Mouse (Mus musculus) heart, adult 2 months (tissue): ENCODE data around the gene Mybphl. TPM values are rescaled to one million over a fixed set of nuclear protein-coding genes. Genes with fewer than 3 reads are reported as not detected.

ENCODE experiments used
- DNase-seq, 2 experiments: peaks; one replicate each; pipeline ENCODE4 v3.0.0; 2021
- H3K27ac ChIP-seq: fragments of 200-600 bp; 2 replicates; pipeline ENCODE4 v1.8.1; 2022
- H3K27me3 ChIP-seq: fragments of 200-500 bp; 2 replicates; pipeline ENCODE4 v1.6.1; 2012; ENCODE audit warnings: mild to moderate bottlenecking, low read length, inconsistent platforms, mixed read lengths; ENCODE audit not compliant: control insufficient read depth, insufficient read depth
- H3K36me3 ChIP-seq: fragments of 200-500 bp; 2 replicates; pipeline ENCODE4 v1.6.1; 2012; ENCODE audit warnings: low read length, inconsistent platforms; ENCODE audit not compliant: control insufficient read depth, insufficient read depth
- H3K4me1 ChIP-seq: fragments of 200-500 bp; 2 replicates; pipeline ENCODE4 v1.6.1; 2011; ENCODE audit warnings: low read length; ENCODE audit not compliant: control insufficient read depth, insufficient read depth
- H3K4me3 ChIP-seq: fragments of 200-600 bp; 2 replicates; pipeline ENCODE4 v1.8.1; 2022
- H3K79me2 ChIP-seq: fragments of 200-500 bp; replicated peaks from 2 replicates; pipeline ENCODE4 v1.6.1; 2012; ENCODE audit warnings: mild to moderate bottlenecking, inconsistent platforms, low read length, moderate library complexity, mixed read lengths; ENCODE audit not compliant: control insufficient read depth, insufficient read depth
- H3K9ac ChIP-seq: fragments of 200-500 bp; 2 replicates; pipeline ENCODE4 v1.6.1; 2012; ENCODE audit warnings: low read depth, mild to moderate bottlenecking, control low read depth, inconsistent platforms, low read length, mixed read lengths
- CTCF ChIP-seq: fragments of 200-600 bp; IDR thresholded peaks from 2 replicates; pipeline ENCODE4 v1.8.1; 2022; ENCODE audit warnings: antibody characterized with exemption, mild to moderate bottlenecking, moderate library complexity
- EP300 ChIP-seq: fragments of 200-500 bp; IDR thresholded peaks from 2 replicates; pipeline ENCODE4 v1.6.1; 2011; ENCODE audit warnings: low read depth, low read length, control low read depth; ENCODE audit not compliant: insufficient read depth
- POLR2A ChIP-seq: fragments of 200-500 bp; IDR thresholded peaks from 2 replicates; pipeline ENCODE4 v1.6.1; 2011; ENCODE audit warnings: mild to moderate bottlenecking, low read depth, low read length, control low read depth; ENCODE audit not compliant: insufficient read depth
- WGBS: fragments of 180-500 bp; shearing (Covaris S2); methylation state at CpG from one replicate; pipeline ENCODE4 v1.1.7; 2018; 5-methylcytosine and 5-hydroxymethylcytosine counted together
- intact Hi-C: fragments of 180-260 bp; cut with DNase I; formaldehyde crosslinking; loops from one replicate; pipeline ENCODE4 v1.15.1; 2025
- polyA plus RNA-seq: library from polyadenylated mRNA; depleted of rRNA; stranded (reverse); fragments of >200 nt; gene quantifications from 2 replicates; pipeline ENCODE4 v1.2.3, GENCODE M21; 2012
- total RNA-seq, 2 experiments: library from RNA; stranded (reverse); gene quantifications; 2 replicates each; pipeline ENCODE4 v1.2.3; 2021

Mybphl gene
- total and polyA plus RNA-seq, 3 experiments = 35.8 to 304 (median 51.2) TPM

DNA sequence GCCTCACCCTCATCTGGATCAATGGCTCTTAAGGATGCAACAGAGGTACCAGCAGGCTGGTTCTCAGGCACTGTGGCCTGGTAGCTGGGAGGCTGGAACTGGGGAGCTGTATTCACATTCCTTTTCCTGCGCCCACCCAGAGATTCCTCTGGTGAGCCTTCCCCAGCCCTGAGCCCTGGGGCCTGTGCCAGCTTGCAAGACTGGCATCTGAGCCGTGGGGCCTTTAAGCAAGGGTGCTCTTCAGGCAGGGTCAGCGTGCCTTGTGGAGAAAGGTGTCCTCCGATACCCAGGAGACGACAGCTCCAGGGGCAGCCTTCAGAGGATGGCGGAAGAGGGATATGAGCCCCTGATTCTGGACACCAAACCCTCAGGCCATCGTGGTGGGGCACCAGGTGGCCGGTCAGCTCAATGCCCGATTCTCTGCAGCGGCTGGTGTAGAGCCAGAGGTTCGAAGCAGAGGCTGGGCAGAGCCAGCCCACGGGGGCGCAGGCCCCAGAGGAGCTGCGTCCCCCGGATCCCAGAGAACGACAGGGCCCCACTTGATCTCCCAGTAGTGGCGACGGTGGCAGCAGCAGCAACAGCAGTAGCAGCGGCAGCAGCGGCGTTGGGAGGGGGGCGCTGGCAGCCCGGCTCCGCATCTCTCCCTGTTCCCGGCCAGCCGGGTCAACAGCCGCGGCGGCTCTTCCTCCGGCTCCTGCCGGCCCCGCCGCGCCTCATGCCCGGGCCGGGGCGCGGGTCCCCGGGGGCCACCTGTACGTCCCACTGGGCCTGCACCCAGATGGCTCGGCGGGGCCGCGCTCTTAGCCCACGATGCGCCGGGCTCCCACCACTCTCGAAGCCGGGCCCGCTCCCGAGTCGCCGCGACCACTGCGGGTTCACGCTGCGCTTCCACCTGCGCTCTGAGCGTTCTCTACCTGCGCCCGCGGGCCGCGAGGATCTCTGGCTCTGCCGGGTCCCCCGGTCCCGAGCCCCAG lies 50.4 kb downstream of the Mybphl start, which contains the start of gene Celsr2:
TSS of gene Celsr2 (minus strand) at position 696 of the 974 bp plus-strand sequence.
- peak within 1 kb of the TSS; percentile 11; the same call in 1 of the 2 replicates for H3K27ac ChIP-seq
- no peaks in the 10 kb centered on the region for H3K4me1 ChIP-seq
- peak within 1 kb of the TSS; percentile 87 for H3K9ac ChIP-seq
- no peaks in the 10 kb centered on the region for H3K79me2 ChIP-seq
- intact Hi-C loops = loop anchor here (10.0 kb wide), 1 partner anchor 240 kb away; the partner anchor contains the start of gene Clcc1
- H3K4me3 ChIP-seq = peak within 1 kb of the TSS; percentile 62
- H3K27me3 ChIP-seq = no peaks in the 10 kb centered on the region
- H3K36me3 ChIP-seq = no peaks in the 10 kb centered on the region
- DNase-seq = peak; percentile 29 to 38
- no peak for TF ChIP-seq CTCF
- TF ChIP-seq EP300 = no peak
- TF ChIP-seq POLR2A = no peak
- WGBS = 9% methylated on average over 67 of the region's 67 CpGs

DNA sequence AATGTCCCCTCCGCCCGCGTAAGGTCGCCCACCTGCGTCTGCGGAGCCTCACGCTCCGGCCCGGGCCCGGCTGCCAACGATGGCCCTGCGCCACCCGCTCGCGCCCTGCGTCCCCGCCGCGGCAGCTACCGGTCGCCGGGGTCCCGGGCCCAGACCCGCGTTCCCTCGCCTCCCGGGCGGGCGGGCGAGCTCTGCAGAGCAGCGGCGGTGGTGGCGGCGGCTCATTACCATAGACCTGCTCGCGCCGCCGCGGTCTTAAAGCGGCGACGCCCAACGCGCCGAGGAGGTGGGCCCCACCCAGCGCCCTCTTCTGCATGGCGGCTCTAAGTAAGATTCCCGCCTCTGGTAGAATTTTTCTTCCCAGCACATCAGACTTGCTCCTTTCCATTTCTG lies 51.1 kb downstream of the Mybphl start:
- TF ChIP-seq EP300 (no peak), POLR2A (no peak), CTCF (no peak)
- H3K4me3 ChIP-seq = peak overlapping the region; percentile 62
- peak overlapping the region; percentile 11; the same call in 1 of the 2 replicates for H3K27ac ChIP-seq
- H3K27me3 ChIP-seq = no peaks in the 10 kb centered on the region
- H3K79me2 ChIP-seq = no peaks in the 10 kb centered on the region
- DNase-seq = peak; percentile 78 to 80
- H3K9ac ChIP-seq = peak overlapping the region; percentile 87
- no peaks in the 10 kb centered on the region for H3K36me3 ChIP-seq
- H3K4me1 ChIP-seq = no peaks in the 10 kb centered on the region
- under 1% methylated on average over 48 of the region's 48 CpGs for WGBS
- intact Hi-C loops = loop anchor here (10.0 kb wide), 1 partner anchor 239 kb away; the partner anchor contains the start of gene Clcc1

DNA sequence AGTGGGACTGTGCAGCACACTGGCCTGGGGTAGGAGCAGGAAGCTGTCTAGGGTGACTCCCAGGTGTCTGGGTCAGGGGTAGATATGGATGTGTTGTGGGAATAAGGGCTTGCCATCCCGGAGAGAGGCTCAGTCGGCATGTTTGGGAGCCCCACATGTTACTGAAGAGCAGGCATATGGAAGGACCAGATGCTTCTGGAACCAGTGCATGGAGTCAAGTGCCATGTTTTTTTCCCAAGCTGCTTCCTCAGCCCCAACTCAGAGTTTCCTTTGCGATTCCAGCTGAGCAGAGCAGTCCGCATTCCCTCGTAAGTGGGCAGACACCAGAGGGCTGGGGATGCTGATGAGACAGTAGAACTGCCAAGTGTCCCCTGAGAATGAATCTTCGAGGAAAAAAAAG lies 58.3 kb downstream of the Mybphl start:
- no peak for TF ChIP-seq EP300
- no peak for TF ChIP-seq POLR2A
- TF ChIP-seq CTCF = no peak
- H3K36me3 ChIP-seq = no peaks in the 10 kb centered on the region
- no peak overlapping the region for H3K9ac ChIP-seq
- no peaks in the 10 kb centered on the region for H3K79me2 ChIP-seq
- H3K27ac ChIP-seq = no peak overlapping the region
- intact Hi-C loops = no loop called here
- no peaks in the 10 kb centered on the region for H3K27me3 ChIP-seq
- no peak for DNase-seq
- H3K4me3 ChIP-seq = no peak overlapping the region
- 31% methylated on average over 6 of the region's 6 CpGs for WGBS
- H3K4me1 ChIP-seq = no peaks in the 10 kb centered on the region; the same call in 1 of the 2 replicates

DNA sequence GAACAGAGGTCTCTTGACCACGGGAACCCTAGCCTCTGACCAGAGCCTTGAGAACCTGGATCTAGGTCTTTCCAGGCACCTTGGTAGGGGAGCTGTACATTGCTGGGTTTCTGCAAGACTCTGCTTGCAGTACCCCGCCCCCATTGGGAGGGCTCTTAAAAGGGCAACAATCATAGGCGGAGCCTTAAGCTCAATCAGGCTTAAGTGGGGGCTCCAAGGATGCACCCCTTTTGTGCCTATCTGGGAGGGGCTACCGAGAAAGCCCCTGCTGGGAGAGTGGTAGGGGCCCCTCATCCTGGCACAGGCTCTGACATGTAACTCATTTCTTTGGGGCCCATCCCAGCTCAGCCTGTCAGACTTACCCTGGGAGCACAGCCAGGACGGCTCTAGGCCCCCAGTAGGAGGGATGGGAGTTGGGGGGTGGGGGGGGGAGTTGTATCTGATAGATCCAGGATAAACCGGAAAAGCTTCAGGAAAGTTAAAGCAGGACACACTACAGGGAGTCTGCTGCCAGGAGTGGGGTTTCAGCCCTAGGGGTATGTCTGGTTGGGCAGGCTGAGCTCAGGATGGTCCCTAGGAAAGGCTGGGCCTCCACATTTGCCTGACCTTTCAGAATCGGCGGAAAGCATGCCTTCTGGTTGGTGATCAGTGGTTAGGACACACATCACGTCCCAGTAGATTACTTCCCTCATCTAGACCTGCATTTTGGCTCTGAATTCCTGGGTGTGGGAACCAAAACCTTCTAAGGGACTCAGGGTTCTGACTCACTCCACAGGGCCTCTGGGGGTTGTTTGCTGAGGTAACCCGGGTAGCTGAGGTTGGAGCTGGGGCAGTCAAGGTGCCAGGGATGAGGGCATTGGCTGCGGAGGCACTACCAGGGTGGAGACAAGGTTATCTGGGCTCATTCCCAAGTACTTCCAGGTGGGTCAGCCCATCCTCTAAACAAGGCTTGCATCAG lies 59.4 kb downstream of the Mybphl start:
- Histone ChIP-seq H3K4me3 (no peak overlapping the region), H3K36me3 (no peaks in the 10 kb centered on the region), H3K9ac (no peak overlapping the region), H3K27ac (no peak overlapping the region), H3K27me3 (no peaks in the 10 kb centered on the region), H3K4me1 (no peaks in the 10 kb centered on the region; the same call in 1 of the 2 replicates), H3K79me2 (no peaks in the 10 kb centered on the region)
- peak in 1 of 2 experiments; percentile 48 for DNase-seq
- no peak for TF ChIP-seq CTCF
- 0 out of 2 replicates have a peak, but pooled peaks have one; percentile 11 for TF ChIP-seq POLR2A
- intact Hi-C loops = no loop called here
- 21% methylated on average over 11 of the region's 11 CpGs for WGBS

DNA sequence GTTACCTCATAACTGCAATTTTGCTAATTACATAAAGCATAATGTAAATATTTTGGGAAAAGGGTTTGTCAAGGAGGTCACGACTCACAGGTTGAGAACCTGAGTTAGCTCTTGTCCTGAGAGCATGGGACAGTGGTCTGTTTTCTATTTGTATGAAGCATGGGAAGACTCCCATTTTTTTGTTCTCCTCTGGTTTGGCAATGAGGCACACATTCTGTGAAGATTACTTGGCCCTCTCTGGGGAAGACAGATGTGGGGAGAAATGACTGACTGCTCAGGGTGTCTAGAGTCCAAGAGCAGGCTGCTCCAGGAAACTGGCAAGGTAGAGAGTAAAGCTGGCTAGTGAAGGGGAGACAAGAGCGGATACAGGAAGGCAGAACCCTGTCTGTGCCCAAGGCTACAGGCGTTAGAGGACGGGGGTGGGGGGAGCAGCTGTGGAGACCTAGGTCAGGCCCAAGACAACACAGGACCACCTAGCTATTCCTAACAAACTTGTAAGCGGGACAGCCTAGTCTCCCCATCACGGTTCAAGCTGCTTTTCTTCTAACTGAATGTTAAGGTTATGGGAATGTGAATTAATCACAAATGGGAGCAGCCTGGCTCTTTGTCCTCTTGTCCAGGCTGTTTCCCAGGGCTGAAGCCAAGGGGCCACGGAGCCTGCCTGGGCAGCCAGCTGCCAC lies 60.4 kb downstream of the Mybphl start:
- intact Hi-C loops = no loop called here
- WGBS = 89% methylated on average over 7 of the region's 7 CpGs
- Histone ChIP-seq H3K4me3 (no peak overlapping the region), H3K4me1 (no peaks in the 10 kb centered on the region; the same call in 1 of the 2 replicates), H3K9ac (no peak overlapping the region), H3K79me2 (no peaks in the 10 kb centered on the region), H3K36me3 (no peaks in the 10 kb centered on the region), H3K27ac (no peak overlapping the region), H3K27me3 (no peaks in the 10 kb centered on the region)
- no peak for DNase-seq
- no peak for TF ChIP-seq CTCF
- TF ChIP-seq EP300 = no peak
- TF ChIP-seq POLR2A = no peak
